Mouse (Mus musculus) c-Kit-positive CD71-negative TER-119-negative erythroid progenitor cells, embryonic 14.5 days (primary cell): ENCODE measurements at regions not wholly inside any gene's neighbourhood (a gene's known extent, or its start where the extent isn't known, plus 50 kb on each side); places are given as distances from the start of the nearest gene placed in this dataset.

ENCODE experiments used
- DNase-seq: peaks from one replicate; pipeline ENCODE4 v3.0.0-alpha.2; 2013; ENCODE audit warnings: low read depth

DNA sequence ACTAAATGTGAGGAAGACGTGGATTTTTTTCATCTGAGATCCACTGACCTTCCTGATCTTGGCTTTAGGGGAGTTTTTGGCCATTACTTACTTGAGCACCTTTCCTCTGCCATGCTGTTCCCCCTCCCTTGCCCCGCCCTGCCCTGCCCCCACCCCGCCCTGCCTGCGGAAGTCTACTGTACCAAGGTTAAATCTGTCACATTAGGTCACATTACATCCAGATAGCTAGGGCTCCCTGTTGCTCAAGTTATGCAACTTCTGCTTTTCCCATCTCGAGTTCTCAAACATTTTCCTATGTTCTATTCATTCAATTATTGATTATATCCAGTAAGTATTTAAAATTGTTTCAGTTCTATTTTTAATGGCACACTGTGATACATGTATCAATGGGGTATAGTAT lies 144.7 kb upstream of the Cnot2 start:
- no peak for DNase-seq

DNA sequence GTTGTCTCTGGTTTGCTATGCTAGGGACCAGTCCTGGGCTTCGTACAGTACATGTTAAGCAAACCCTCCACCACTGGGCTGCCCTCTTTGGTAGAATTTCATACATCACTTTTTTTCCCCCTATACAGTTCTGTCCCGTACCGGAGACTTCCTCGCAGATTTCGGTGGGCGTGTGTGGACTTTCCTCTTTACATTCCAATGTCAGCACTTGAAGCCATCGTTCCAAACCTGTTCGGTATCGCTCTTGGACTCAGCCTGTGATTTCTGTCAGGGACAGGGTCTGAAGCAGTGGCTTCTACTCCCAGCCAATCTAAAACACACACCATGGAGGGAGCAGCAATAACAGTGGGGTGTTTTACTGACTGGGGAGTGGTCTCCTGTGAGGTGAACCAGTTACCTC lies 140.7 kb upstream of the Cnot2 start:
- no peak for DNase-seq

DNA sequence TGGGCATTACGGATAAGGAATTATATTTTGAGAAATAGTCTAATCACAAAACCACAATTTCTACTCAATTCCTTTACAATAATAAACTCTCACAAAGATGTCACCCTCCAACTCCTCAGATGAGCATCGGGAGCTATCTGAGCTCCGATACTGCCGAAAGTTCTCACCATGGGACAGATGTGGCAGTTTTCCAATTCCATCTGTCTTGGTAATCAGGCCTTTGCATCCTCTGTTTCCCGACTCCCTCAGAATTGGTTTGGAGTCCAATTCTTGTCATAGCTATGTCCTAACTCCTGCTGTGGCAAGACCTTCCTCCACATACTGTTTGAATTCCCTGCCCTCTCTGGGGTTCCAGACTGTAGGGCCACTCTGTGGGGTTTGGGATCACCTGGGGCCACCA lies 138.3 kb upstream of the Cnot2 start:
- DNase-seq, result no peak

DNA sequence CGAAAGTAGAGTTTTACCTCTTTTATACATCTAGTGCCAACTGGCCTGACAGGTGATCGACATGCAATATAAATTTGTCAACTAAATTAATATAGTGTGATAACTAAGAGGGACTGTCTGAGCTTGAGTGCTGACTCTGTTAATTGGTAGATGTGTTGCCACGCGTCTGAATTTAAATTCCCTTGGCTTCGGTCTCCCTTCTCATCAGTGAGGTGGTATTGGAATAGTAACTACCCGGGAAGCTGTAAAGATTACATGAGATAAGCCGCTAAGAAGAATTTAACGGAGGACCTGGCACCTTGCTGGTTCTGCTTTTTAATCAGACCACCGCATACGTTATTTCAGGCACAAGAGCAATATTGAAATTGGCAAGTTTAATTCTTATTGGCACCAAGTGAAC lies 136.7 kb upstream of the Cnot2 start:
- no peak for DNase-seq

DNA sequence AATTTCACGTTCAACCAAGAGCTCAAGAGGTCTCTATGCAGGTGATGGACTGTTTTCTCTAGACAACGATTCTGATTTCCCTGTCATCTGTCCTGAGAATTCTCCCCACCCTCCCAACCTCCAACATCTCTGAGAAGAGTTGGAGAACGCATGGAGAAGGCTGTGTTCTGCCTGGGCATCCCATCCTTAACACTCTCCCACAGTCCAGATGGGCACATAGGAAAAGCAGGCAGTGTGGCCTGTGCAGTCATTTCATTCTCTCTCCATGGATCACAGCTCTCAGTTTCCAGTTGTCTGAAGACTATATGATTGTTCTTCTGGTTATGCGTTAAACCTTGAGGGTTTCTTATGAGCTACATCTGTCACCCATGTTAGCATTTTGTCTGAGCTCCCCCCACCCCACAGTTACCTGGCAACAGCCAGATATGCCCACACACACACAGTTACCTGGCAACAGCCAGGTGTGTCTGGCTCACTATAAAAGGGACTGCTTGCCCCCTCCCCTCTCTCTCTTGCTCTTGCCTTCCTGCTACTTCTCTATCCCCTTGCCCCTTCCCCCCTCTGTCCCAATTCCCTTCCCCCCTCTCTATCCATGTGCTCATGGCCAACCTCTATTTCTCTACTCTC lies 135.8 kb upstream of the Cnot2 start:
- no peak for DNase-seq

DNA sequence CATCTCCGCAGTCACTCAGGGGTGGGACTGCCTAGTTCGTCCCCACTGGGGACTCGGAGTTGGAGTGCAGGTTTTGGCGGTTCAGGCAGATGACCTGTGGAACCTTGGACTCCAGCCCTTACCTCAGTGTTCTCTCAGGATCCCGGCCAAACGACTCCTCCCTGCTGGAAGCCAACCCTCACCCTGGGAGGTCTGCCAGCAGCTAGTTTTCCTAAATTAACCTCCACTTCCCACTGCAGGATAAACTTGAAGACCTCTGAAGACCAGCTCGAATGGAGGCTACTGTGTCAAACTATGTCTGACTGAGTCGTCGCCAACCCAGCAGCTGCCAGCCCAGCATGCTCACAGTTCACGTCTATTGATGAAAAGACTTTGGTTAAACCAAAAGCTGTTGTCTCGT lies 132.1 kb upstream of the Cnot2 start:
- no peak for DNase-seq

DNA sequence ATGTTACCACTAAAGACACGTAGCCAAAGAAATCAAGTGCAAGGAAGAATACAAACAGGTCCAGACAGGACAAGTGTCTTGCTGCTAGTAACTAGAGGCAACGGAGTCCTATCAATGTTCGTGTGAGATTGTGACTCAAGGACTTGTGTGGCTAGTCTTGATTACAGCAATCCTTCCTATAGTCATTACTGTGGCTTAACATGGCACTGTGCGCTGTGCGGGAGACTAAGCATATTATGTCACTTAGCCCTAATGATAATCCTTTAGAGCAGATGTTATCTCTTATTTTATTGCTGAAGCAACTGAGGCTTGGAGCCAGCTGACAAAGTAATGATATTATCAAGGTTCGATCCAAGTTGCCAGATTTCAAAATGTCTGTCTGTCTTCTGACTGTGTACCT lies 125.7 kb upstream of the Cnot2 start:
- DNase-seq, result no peak

DNA sequence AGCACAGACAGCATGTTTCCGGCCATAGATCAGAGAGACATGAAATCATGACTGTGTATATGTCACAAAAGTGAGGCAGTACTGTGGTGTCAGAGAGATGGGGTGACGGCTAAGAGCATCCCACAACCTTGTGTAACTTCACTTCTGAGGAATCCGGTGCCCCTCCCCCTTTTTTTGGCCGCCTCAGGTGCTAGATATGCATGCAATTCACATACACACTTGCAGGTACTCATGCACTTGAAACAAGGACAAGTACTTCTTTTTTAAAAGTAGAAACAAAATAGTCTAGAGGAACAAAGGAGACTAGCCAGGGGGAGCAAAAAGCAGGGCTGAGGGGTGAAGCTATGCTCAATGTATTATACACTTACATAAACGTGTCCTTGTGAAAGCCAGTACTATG lies 120.0 kb upstream of the Cnot2 start:
- DNase-seq, result no peak

DNA sequence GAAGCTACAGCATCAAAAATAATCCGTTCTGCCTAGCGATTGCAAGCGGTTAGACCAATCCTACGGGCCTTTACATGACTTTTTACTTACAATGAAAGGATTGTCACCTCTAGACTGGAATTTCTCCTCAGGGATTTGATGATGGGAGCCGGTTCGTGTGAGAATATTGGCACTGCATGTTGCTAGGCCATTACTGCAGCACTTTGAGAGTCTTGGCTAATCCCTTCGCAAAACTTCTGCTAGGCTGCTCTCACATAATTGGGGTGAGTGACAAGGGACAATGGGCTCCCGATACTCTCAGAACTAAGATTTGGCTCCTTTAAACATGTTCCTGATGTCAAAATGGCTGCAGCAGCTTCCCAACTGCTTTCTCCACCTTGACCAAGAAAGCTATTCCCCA lies 118.4 kb upstream of the Cnot2 start:
- no peak for DNase-seq

DNA sequence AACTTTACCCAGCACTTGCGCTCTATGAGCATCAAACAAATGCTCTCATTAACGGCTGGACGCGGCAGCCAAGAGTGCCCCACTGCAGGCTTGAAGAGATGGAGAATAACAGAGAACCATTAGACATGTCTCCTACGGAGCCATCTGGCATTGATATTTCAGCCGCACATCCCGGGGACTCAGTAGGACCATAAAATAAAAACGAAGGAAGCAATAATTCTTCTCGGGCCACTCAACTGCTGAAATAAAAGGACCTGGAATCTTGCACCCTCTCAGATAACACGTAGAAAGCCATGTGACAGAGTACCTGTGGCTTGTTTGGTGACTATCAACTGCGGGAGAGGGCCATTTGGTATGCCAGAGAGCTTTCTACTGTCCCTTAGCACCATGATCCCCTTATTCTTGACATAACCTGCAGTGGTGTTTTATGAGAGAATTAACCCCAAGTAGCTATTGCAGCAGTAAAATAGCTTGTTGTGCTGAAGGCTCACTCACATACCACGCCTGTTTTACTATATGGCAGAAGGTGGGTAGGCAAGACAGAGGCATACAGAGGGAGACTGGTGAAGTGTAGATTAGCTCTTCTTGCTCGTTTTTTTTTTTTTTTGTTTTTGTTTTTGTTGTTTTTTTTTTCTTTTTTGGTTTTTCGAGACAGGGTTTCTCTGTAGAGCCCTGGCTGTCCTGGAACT lies 116.5 kb upstream of the Cnot2 start:
- no peak for DNase-seq

DNA sequence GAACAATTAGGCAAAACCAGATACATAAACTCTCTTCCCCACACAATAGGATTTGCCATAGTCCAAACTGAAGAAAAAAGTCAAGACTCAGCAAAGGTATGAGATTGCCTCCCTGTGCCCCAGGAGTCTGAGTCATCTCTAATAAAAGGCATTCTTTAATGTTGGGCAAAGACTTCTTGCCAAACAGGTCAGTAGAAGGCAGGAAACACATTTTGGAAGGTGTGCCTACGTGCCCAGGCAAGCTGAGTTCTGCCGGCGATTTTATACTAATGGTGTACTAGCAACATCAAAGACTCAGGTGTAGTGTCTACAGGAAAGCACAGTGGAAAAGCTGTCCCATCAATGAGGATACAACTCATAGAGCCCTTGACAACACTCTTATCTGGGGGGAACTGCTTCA lies 112.5 kb upstream of the Cnot2 start:
- DNase-seq, result no peak

DNA sequence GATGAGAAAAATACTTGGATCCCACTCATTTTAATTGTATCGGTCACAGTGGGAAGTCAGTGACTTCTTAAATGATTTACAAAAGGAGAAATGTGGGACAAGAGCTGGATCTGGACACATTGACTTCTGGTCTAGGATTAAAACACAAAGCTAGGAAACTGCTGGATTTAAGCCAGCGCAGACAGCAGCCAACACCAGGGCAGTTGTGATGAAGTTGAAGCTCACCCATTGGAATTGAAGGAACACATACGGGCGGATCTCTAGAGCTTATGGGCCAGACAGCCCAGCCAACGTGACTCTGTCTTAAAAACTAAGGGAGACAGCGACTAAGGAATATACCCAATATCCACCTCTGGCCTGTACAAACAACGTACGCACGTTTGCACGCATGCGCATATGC lies 105.4 kb upstream of the Cnot2 start:
- no peak for DNase-seq

DNA sequence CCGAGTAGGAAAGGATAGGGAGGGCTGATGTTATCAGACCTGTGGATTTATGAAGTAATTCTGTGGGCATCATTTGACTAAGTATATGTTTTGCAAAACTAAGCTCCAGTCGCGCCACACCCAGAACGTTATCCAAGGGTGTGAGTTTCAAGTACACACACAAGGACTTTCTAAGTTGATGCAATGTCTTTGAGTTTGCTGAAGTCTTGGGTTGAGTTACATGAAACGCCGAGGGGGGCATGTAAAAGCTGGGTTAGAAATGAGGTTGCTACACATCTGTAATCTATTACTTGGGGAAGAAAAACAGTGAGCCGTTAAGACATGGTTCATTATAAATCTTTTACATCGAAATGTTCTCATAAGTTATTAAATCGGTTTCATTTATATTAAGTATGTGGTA lies 102.1 kb upstream of the Cnot2 start:
- no peak for DNase-seq

DNA sequence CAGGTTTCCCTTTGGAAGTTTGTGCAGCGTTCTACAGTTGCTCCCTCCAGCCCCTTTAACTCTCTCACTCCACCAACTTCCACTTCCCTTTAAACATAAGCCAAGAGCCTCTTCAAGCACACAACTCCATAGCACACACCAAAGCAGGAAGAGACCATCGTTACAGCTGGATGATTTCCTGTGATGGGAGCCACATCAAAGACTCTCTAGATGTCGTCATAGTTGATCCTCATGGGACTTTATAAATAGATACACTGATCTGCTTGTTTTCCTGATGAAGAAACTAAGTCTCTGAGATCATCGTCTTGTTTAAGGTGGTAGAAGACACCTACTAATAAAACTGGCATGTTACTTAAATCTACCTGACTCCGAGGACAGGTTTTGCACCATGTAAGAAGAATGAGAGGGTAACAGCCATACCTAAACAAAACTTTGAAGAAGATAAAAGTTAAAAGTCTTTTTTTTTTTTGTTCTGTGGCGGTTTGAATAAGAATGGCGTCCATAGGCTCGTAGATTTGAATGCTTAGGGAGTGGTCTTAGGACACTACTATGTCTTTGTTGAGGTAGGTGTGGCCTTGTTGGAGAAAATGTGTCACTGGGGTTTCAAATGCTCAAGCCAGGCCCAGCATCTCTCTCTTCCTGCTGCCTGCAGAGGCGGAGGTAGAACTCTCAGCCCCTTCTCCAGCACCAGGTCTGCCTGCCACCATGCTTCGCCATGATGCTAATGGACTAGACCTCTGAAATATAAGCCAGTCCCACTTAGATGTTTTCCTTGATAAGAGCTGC lies 97.8 kb upstream of the Cnot2 start:
- DNase-seq, result peak; percentile 7

DNA sequence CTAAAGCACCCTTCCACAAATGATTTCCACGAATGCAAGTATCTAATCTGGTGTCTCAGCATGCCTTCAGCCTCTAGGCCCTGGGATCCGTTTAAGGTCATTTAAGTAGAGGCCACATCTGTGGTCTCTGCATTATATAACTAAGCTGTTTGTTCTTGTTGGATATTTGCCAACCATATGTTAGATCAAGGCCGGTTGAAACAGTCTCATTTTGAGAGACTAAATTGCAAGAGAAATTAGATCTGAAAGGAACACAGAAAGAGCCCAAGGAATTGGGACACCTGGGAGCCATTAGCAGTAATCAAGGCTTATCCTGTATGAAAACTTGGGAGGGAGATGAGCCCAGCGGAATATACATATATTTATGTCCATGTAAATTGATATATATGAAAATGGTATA lies 96.6 kb upstream of the Cnot2 start:
- no peak for DNase-seq

DNA sequence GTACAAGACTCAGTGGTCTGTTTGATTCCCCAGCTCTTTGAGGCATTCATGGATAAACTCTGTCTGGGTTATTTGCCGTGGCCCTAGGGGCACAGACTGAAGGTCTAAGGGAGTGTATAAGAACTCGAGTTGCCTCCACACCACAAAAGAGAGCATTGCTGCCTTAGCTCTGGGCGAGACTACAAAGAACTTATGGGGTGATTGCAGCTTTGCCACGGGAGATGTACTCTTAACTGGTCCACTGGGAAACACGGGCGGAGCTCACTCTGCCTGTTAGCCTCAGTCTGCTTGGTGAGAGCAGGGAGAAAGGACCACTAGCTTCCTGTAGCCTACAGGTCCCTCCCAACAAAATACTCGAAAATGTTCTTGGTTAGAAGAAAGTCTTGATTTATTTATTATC lies 93.9 kb upstream of the Cnot2 start:
- DNase-seq, result no peak

DNA sequence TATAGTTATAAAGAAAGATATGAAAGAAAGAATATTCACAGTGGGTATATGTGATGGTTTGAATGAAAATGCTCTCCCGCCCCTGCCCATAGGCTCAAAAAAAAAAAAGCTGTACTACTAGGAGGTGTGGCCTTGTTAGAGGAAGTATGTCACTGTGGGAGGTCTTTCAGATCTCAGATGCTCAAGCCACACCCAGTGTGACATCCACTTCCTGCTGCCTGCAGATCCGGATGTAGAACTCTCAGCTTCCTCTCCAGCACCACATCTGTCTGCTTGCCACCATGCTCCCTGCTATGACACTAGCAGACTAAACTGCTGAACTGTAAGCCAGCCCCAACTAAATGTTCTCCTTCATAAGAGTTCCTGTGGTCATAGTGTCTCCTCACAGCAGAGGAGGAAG lies 93.0 kb upstream of the Cnot2 start:
- no peak for DNase-seq

DNA sequence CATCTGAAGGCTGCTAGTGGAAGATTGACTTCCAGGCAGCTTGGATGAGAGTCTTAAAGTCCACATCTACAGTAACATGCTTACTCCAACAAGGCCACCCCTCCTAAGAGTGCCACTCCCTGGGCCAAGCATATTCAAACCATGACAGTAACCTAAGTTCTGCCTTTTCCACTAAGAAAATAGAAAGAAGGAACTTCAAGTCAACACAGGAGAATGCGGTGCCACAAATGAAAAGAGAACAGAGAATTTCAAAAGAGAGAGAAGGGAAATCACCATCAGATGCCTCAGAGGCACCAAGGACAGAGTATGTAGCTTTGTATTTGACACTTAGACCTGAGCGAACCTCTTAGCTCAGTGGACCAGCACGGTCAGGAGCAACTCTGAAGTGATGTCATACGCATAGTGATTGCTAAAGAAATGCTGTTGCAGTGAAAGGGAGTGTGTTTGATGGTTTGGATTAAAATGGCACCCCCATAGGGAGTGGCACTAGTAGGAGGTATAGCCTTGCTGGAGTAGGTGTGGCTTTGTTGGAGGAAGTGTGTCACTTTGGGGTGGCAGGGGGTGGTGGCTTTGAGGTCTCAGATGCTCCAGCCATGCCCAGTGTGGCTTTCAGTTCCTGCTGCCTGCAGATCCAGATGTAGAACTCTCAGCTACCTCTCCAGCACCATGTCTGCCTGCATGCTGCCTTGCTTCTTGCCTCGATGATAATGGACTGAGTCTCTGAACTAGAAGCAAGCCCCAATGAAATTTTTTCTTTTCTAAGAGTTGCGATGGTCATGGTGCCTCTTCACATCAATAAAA lies 77.1 kb upstream of the Cnot2 start:
- no peak for DNase-seq

DNA sequence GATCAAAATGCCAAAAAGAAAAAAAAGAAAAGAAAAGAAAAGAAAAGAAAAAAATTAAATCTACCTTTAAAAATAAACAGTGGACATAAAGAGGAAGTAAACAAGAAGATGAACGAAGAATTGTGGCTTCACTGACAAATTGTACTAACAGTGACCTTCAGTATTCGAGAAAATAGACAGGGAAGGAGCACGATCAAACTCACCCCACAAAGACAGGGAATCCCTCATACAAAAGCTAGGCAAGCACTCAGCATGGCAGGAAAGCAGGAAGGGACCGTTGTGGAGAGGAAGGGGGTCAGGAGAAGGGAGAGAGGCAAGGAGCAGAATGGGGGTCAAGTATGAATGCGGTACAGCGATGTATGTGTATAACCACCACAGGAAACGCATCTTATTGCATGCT lies 74.6 kb upstream of the Cnot2 start:
- no peak for DNase-seq

DNA sequence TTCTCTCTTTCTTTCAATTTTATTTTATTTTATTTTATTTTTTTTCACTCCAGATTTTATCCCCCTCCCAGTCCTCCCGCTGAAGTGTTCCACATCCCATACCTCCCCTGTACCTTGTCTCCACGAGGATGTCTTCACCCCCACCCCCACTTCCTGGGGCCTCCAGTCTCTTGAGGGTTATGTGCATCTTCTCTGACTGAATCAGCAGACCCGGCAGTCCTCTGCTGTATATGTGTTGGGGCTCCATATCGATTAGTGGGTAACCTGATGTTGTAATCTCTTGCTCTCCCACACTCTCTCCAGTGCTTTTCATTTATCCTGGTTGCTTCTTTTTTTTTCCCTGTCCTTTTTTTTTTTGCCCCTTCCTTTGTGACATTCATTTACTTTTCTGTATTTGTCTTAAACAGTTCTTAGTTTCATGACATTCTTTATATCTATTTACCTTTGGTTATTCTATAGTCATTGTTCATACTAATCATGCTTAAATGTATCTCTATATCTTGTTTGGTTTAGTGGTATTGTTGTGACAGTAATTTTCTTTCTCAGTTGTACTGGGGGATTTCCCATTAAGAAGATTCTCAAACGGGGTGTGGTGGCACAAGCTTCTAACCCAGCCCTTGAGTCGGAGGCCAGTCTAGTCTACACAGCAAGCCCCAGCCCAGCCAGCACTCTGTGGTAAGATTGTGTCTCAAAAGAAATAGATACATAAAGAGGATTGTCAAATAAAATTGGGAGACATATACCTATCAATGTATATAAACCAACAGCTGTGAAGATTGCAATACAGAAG lies 73.9 kb upstream of the Cnot2 start:
- no peak for DNase-seq

DNA sequence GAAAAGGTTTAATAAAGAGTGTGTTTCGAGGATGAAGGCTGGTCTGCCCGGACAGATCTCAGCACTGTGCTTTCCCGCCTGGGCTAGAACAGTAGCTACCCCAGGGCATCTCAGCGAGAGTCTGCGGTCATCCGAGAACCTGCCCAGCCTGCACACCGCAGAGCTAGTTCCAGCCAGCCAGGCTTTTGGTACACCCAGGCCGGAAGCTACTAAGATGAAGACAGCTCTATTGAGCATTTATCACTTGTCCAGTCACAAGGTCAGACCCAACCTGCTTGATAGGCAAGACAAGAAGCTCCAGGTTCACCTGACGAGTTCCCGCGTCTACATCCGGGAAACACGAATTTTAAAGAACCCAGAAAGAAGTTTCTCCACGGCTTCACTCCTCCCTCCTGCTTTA lies 72.8 kb upstream of the Cnot2 start:
- no peak for DNase-seq

DNA sequence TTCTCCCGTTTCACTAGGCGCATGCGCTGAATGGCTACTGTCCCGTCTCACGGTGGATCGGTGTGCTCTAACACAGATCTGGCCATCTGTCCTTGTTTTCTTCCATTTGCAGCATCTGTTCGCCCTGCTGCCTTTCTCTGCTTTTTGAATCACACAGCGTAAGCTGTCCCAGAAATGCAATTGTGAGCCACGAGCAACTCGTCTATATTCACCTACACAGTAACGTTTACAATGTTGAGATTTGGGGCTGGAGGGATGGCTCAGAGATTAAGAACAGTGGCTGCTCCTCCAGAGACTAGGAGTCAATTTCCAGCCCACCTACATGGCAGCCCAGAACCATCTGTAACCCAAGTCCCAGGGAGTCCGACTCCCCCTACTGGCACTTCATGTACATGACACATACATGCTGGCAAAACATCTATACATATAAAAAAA lies 72.2 kb upstream of the Cnot2 start:
- DNase-seq, result no peak
